Mouse (Mus musculus): ENCODE results near the gene Nceh1.
A peak's percentile ranks its signal among the peaks of the same experiment; 100 is the strongest.
"Not testable (repeated sequence)": the region's sequence is repeated elsewhere in the genome, so short reads cannot be mapped to it uniquely, and the experiment has no call there.

Nceh1 gene

DNA sequence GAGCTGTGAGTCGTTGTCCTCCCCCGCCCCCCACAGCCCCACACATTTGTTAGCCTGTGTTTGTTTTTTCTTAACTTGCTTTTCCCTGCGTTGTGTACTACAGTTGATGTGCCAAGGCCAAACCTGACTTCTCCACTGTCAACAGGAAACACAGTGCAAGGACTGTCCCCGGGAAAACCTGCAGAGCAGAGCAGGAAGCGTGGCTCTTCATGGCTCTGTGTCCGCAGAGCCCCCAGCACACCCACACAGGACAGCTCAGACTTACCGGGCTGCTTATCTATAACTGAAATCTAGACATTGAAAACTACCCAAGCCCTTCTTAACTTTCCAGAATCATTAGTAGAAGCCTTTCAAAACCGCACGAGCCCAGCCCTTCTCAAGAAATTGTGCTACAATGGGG lies 102.3 kb downstream of the Nceh1 start:
- peak; percentile 49 for DNase-seq

DNA sequence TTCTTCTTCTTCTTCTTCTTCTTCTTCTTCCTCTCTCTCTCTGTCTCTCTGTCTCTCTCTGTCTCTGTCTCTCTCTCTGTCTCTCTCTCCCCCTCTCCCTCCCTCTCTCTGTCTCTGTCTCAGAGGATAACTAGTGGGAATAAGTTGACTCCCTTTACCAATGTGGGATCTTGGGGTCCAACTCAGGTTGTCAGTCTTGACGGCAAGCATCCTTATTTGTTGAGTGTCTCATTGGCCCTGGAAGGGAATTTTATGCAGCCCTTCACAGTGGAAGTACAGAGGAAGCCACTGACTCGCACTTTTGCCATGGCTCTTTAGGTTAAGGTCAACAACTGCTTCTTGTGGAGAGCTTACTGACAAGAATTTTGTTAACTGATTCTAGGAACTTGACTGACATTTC lies 105.5 kb downstream of the Nceh1 start:
- DNase-seq = no peak

DNA sequence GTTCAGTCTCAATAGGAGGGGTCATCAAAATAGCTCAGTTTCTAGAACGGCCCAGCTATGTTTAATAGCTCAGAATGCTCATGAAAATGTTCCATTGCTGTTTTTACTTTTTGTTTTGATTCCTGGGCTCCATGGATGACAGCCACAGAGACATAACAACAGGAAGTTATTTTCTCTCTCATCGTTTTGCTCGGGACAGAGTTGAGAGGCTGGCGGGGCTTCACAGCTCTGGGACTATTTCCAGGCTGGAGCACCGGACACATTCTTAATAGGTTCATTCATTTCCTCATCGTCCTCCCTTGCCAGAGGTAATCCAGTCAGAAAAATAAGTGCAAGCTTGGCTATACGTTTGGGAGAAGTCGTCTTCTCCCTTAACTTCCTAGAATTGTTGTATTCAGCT lies 106.1 kb downstream of the Nceh1 start:
- peak; percentile 66 for DNase-seq

DNA sequence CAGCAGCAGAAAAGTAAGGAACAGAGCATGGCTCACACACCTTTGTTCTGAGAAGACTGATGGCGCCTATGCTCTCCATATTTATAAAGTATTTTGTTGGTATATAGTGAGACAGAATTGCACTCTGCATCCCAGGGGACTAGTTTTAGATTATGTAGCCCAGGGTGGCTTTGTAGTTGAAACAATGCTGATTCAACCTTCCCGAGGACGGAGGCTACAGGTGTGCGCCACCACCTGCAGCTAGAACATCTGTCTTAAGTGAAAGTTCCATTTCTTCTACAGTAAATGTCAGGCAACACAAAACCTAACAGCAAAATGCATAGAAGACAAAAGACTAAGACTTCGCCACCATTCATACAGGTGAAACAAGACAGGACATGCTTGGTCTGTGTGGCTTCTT lies 107.5 kb downstream of the Nceh1 start:
- no peak for DNase-seq

DNA sequence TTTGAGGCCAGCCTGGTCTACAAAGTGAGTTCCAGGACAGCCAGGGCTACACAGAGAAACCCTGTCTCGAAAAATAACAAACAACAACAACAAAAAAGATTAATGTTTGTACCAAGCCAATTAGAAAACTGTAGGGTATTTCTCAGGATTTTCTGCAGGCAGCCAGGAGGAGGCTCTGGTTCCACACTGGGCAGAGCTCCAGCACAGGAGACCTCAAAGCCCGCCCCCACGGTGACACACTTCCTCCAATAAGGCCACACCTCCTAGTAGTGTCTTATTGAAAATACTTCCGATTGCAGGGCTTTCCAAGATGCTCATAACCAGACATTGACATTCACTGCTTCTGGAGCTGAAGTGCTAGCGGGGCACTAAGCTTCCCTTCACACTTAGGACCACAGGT lies 108.2 kb downstream of the Nceh1 start:
- not testable (repeated sequence) for DNase-seq

DNA sequence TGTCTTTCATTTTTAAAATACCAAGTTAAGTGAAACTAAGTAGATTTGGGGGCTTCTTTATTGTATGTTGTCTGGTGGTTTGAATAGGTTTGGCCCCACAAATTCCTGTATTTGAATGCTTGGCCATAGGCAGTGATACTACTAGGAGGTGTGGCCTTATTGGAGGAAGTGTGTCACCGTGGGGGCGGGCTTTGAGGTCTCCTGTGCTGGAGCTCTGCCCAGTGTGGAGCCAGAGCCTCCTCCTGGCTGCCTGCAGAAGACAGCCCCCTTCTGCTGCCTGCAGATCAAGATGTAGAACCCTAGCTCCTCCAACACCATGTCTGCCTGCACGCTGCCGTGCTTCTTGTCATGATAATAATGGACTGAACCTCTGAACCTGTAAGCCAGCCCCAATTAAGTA lies 108.6 kb downstream of the Nceh1 start:
- not testable (repeated sequence) for DNase-seq

DNA sequence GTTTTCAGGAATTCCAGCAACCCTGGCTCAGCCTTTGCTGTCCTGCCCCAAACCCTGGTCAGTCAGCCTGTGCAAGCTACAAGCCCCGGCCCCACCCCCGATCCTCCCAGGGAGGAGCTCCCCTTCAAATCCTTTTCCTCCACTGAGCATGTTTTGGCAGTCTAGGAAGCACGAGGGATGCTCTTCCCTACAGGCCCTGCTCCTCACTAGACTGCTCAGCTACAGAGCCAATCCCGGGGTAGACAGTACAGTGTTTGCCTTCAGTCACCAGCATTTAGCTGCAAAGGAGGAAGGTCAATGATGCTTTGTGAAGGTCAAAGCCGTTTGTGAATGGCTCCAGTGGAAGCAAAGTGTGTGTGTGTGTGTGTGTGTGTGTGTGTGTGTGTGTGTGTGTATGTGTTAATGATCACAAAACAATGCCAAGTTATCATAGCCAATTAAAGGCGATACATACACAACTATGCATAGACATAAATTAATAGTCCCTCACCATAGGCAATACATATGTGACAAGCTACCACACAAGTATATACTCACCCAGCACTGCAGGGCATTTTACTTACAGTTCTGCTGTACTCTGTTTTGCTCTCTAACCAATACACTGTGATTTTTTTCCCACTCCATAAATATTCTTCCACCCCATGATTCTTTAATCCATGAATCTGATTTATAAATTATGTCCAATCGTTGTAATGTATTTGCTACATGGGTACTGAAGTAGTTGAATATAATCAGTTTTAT lies 111.0 kb downstream of the Nceh1 start:
- DNase-seq = no peak

DNA sequence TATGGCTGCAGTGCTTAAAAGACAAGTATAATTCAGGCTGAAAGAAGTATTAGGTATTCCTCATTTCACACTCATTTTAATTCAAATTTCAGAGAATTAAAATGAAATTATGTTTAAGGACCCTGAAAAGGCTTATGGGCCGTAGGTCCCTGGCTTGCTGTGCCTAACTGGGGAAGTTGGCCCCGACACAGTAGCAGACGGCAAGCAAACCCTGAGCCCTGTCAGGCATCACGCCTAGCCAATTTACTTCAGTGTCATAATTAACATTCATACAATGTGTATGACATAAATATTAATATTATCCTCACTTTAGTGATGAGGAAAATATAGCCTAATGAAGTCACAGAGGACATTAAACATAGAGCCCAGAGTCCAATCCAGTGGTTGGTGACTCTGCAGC lies 117.7 kb downstream of the Nceh1 start:
- no peak for DNase-seq

DNA sequence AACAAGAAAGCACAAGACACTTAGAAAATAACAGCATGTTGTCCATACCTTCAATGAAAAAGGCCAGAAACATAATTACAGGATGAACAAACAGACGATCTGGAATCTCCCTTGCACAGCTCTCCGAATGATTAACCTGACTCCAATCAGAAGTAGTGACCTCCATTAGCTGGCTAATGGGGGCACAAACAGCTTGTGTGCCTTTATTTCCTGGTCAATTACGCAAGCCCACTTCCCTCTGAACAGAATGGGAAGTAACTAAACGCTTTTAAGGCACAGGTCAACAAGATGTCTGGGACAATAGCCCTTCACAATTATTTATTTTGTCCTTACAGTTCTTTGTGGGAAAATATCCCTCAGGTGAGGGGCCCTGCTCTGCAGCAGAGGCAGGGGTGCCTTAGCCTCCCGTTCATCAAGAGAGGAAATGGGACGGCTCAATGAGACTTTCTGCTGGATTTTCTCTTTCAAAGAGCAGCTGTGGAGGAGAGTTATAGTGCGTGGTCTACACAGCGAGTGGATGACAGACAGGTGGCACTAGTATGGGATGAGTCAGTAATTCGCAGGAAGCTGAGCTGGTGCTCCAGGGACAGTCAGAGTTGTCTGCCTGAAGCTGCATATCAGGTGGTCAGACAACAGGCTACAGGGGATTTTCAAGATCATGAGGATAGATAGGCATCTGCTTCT lies 119.7 kb downstream of the Nceh1 start:
- no peak for DNase-seq

DNA sequence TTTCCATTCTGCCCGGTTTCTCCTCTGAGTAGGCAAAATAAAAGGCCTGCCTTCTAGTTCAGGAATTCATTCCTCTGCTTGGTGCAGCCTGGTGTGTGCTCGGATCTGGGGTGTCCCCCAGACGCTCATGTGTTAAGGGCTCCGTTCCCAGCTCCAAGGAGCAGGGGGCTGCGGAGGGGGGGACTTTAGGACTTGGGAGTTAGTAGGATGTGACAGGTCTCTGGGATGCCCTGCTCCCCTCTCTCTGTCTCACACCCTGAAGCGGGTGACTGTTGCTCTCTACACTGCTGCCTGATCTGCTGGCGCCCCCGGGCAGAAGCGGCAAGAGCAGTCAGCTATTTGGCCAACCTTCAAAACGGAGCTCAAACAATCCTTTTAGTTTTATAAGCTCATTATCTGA lies 124.0 kb downstream of the Nceh1 start:
- no peak for DNase-seq

DNA sequence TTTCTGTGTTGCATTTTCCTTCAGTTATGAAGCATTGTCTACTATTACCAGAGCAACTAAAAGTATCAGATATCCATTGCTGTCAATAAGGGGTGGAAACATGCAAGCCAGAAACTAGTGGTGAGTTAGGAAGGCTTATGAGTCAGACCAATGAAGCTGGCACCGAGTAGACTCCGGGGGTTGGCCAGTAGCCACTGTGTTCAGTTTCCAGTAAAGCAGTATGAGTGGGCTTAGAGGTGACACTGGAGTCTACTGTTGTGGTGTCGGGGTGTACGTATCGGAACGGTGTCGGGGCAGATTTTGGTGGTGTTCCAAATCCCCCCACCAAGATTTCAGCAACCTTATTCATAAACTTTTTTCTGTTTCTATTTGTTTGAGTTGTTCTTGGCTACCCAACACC lies 128.2 kb downstream of the Nceh1 start:
- no peak for DNase-seq

DNA sequence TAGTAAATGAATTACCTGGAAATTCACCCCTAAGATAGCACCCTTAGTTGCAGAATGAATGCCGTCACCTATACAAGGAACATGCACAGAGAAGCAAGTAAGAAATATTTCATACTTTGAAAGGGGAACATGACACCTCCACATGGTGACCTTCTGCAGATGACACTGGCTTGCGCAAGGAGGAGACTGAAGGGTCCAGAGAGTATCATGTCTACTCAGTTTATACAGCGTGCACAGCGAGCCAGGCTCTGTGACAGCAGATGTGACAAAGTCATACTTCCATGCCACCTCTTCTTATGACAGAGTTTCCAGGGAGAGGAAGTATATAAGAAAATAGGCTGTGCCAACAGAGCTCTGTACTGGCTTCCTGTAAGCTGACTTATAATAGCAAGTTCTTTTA lies 128.7 kb downstream of the Nceh1 start:
- no peak for DNase-seq

DNA sequence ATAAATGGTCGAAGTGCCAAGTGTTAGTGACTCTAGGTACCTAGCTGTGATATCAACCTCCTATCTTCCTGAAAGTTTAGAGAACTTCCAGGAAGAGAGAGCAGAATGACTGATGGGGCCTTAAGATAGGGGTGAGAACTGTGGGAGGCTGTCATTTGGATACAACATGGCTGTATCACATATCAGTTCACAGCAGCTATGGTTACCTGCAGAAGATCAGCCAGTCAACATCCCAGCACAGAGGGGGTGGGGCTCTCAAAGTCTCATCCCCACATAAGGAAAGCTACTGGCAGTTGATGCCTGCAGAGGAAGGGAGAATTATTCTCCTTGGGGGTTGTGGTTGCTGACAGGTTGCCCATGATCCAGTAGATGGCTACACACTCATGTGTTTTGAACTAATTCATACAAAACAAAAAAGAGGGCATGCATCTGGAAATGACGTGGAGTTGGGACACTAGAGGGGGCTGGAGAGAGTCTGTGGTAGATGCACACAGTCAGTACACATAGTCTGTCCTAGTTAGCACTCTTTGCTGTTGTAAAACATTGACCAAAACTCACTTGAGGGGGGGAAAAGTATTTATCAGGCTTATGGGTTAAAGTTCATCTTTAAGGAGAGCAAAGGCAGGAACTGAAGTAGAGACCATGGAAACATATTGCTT lies 131.9 kb downstream of the Nceh1 start:
- no peak for DNase-seq

DNA sequence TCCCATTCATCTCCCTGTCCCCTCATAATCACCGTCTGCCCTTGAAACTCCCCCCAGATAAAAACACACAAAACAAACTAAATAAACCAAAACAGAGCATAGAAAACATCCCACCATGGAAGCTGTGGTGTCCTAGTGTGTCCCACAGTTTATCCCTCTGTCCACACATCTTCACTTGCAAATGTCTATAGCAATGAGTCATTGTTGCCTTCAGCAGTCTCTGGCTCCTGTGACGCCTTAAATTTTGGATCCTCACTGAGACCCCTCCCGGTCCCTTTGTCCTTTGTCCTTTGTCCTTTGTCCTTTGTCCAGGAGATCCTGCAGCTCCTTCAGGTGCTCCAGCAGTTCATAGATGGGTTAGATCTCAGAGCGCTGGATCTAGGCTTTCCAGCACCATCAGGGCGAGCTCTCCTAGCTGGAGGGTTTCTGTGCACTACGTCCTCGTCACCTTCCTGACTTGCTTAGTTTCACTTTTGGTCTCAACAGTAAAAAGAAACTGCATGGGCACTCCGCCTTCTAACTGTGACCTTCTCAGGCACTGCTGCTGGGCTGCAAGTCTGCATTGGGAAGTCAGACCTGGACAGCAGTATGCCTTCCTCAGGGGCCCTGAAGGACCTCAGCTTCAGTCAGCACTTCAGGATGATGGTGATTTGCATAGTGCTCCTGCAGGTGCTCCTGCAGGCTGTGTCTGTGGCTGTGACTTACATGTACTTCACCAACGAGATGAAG lies 134.0 kb downstream of the Nceh1 start, which contains the start of gene Tnfsf10:
Gene Tnfsf10 (plus strand): TSS at position 470 of the 729 bp plus-strand sequence.
- peak; percentile 68 for DNase-seq

DNA sequence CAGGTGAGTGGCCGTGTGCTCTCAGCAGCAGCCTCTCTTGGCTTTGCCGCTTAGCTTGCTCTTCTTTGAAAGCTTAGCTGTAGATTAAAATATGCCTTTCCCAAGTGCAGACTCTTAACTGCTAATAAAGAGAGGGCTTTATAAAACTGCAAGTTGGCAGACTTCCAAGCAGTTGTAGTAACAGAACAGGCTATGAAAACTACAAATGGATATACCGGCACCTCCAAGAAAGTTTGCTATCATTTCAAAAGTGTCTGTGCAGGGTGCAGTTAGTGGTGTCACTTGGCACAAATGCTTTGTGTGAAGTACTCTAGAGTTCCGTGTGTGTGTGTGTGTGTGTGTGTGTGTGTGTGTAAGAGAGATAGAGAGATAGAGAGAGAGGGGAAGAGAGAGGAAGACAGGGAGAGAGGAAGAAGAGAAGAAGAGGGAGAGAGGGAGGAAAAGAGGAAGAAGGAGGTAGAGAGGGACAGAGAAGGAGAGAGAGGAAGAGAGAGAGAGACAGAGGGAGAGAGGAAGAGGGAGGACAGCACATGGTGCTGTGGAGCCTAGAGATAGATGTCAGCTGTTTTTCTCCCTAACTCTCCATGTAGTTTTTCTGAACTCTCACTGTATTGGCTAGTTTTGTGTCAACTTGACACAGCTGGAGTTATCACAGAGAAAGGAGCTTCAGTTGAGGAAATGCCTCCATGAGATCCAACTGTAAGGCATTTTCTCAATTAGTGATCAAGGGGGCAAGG lies 134.7 kb downstream of the Nceh1 start:
- DNase-seq = no peak

DNA sequence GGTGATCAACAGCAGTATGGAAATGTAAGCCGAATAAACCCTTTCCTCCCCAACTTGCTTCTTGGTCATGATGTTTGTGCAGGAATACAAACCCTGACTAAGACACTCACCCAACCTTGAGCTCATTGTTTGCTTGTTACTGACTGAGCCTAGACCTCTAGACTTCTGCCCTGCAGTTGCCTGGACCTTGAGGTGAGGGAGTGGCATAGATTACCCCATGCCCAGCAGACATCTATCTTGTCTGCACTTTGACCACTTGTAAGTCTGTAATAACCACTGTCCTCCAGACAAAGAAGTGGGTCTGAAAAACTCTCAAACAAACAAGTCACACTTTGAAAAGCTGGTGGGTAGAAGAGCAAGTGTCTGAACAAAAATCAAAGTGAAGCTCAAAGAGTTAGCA lies 136.9 kb downstream of the Nceh1 start:
- DNase-seq = no peak

DNA sequence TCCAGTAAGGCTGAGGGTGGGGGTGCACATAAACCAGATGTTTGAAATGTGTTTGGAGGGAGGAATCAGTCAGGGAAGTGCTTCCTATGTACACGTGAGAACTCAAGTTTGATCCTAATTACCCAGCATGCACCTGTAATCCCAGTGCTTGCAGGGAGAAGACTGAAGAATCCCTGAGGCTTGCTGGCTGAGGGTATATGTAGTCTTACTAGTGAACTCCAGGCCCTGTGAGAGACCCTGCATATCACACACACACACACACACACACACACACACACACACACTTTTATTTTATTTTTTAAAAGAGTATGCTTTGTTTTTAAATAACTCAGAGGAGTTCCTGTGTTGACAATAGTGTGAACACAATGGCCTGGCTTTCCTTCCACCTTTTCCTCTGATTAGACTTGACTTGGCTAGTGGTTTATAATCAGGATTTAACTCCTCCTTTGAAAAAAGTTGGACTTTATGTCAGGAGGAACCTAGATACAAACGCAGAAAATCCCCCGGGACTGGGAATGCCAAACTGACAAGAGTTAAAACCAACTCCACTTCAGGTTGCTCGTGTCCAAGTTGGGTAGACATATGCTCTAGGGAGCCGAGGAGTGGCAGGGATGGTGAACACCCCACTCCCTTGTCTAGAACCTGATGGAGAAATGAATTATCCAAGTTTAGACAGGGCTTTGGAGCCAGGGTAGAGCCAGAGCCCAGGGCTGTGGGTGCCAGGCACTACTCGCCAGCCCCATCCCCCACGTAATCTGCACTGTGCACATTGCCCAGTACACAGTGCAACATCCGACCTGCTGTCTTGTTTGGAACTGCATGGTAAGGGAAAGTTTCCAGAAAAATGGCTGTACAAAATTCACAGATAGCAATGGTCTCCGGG lies 138.1 kb downstream of the Nceh1 start:
- DNase-seq = peak; percentile 71

DNA sequence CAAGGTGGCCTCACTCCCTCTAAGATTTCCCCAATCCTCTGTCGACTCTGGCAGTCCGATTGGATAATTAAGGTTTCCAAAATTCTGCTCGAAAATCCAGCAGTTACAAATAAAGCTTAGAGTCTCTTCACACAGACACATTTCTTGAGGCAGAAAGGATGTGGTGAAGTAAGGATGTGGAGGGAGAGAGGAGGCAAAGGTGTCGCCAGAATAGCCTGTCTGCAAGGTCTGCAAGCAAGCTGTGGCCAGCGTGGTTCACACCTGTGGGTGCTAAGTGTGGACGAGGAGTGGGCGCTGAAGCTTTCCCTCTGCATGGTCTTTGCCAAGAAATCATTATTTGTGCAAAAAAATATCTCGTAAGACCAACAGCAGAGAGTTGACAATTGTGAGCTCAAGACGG lies 139.8 kb downstream of the Nceh1 start:
- no peak for DNase-seq

DNA sequence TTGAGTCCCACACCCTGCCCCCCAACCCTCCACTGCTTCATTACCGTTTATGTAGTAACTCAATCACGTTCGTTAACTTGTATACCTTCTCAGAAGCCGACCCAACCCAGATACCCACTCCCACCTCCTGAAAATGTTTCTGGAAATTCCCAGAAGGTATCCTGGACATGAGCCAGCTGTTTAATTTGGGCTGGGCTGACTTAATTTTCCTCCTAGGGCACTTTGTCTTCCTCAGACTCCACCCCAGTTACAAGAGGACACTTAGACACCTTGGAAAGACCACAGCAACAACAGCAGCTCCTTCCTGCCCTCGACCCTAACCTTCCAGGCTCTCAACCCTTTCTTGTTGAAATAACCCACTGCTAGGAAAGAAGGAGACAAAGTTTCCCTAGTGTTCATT lies 140.8 kb downstream of the Nceh1 start:
- peak; percentile 49 for DNase-seq

DNA sequence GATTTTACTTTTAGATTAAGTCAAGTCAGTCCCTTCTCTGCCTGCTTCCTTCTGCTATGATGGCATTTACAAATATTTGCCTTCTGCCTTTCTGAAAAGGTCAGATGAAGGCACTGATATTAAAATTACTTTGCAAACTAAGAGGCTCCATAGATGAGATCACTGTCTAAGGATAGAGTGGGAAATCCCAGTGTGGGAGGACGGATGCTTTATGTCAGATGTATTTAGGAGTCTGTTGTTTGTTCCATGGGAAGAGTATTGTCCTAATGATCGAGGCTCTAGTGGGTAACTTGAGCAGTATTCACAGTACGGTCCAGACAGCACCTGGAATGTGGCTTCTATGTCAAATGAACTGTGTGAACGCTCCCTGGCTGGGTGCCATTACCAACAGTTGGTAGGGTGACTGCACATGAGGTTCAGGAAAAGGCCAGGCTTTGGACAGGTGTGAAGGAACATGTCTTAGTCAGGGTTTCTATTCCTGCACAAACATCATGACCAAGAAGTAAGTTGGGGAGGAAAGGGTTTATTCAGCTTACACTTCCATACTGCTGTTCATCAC lies 143.9 kb downstream of the Nceh1 start:
- DNase-seq = peak; percentile 77

DNA sequence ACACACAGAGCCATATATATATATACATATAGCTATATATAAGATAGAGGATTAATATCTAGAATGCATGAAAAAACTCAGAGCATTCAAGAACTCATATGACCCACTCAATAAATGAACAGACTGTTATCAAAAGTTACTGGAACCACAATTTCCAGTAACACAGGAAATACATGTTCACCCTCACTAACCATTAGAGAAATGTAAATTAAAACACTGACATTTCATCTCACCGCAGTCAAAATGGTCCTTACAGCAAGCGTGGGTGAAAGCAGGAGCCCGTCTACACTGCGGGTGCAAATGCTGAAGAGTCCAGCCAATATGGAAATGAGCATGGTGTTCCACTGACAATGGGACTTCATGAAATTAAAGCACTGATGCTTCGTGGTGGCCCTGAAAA lies 147.9 kb downstream of the Nceh1 start:
- no peak for DNase-seq
